7 mouse cellular contexts compared by ENCODE assay signal in genomic region chr4:128993675-128994074, GRCm38 (mm10). TPM values are rescaled to one million over a fixed set of nuclear protein-coding genes. Genes with fewer than 3 reads are reported as not detected.
DNase-seq lines count a peak whose midpoint lies in the region; ATAC-seq and TF ChIP-seq lines count a peak whose summit lies in the region.

No protein-coding gene starts in this region.

- 1% methylated on average over 12 of the region's 12 CpGs for WGBS in forebrain, postnatal 0 days
- under 1% methylated on average over 12 of the region's 12 CpGs for WGBS in liver, embryonic 13.5 days (ENCODE audit: insufficient replicate concordance)

- H3K36me3 ChIP-seq in forebrain, postnatal 0 days (ENCODE audit: insufficient read depth) = peaks cover 9% of the 10 kb centered on the region; the same call in 1 of the 2 replicates
- peaks cover 29% of the 10 kb centered on the region for H3K36me3 ChIP-seq in liver, embryonic 13.5 days

- H3K9me3 ChIP-seq in forebrain, postnatal 0 days (ENCODE audit: low read length) = no peaks in the 10 kb centered on the region
- H3K9me3 ChIP-seq in liver, embryonic 13.5 days (replicated peaks) = no peaks in the 10 kb centered on the region

- peak overlapping the region; percentile 78 for H3K27ac ChIP-seq in layer of hippocampus, adult 2 months
- peak overlapping the region; percentile 71 for H3K27ac ChIP-seq in forebrain, postnatal 0 days (ENCODE audit: low read depth, low read length)
- H3K27ac ChIP-seq in liver, embryonic 13.5 days = peak overlapping the region; percentile 60

- H3K4me2 ChIP-seq in forebrain, postnatal 0 days (ENCODE audit: low read depth) = peak overlapping the region; percentile 86
- peak overlapping the region; percentile 91 for H3K4me2 ChIP-seq in liver, embryonic 13.5 days

- peaks cover 9% of the 10 kb centered on the region for H3K4me1 ChIP-seq in forebrain, postnatal 0 days (ENCODE audit: insufficient read depth)
- H3K4me1 ChIP-seq in liver, embryonic 13.5 days (replicated peaks) = peaks cover 53% of the 10 kb centered on the region

- peak overlapping the region; percentile 66 for H3K4me3 ChIP-seq in layer of hippocampus, adult 2 months
- H3K4me3 ChIP-seq in forebrain, postnatal 0 days (ENCODE audit: low read depth, low read length) = peak overlapping the region; percentile 84
- peak overlapping the region; percentile 81 for H3K4me3 ChIP-seq in liver, embryonic 13.5 days (replicated peaks)

- no peak for TF ChIP-seq CTCF in layer of hippocampus, adult 2 months (conservative IDR thresholded peaks at IDR 0.05)
- TF ChIP-seq CTCF in forebrain, postnatal 0 days (IDR thresholded peaks at IDR 0.05; ENCODE audit: low read depth) = no peak

- peak in 1 of 2 experiments; percentile 11 for DNase-seq in layer of hippocampus, adult 2 months (ENCODE audit: low spot score in 2 of 2)
- DNase-seq in layer of hippocampus, postnatal 36 days = no peak
- peak; percentile 34 for DNase-seq in brain, adult 2 months (ENCODE audit: low read depth, low spot score)
- DNase-seq in forebrain, postnatal 0 days = peak; percentile 44
- no peak for DNase-seq in liver, embryonic 13.5 days
- no peak for DNase-seq in right cerebral cortex, postnatal 4 days
- DNase-seq in testis, postnatal 10 days (ENCODE audit: low spot score) = no peak

- no peaks in the 10 kb centered on the region for H3K27me3 ChIP-seq in forebrain, postnatal 0 days (ENCODE audit: insufficient read depth, low read length)
- 0 out of 2 replicates have a peak, but pooled peaks cover 4% of the 10 kb centered on the region for H3K27me3 ChIP-seq in liver, embryonic 13.5 days

- no peak for ATAC-seq in forebrain, postnatal 0 days
- no peak; the same call in 1 of the 2 replicates for ATAC-seq in liver, embryonic 13.5 days (ENCODE audit: low read depth)

- peak overlapping the region; percentile 65 for H3K9ac ChIP-seq in forebrain, postnatal 0 days
- peak overlapping the region; percentile 89 for H3K9ac ChIP-seq in liver, embryonic 13.5 days

RNA-seq across cellular contexts. Expression of gene Ak2, which starts 1.9 kb away (rescaled TPM):
- 10 to 100 TPM; 26.1 to 29.1 TPM for total RNA-seq in layer of hippocampus, adult 2 months (2021)
- 10 to 100 TPM; 26.3 to 26.9 TPM for total RNA-seq in layer of hippocampus, postnatal 36 days (2021)
- 30.8 and 33.0 TPM in 2 replicates for total RNA-seq in forebrain, postnatal 0 days (2014; rRNA removed)
- polyA plus RNA-seq in forebrain, postnatal 0 days (2015; fragmentation: Nextera tagmentation; extraction: Ambion mirVana) = 58.5 and 64.2 TPM in 2 replicates
- polyA plus RNA-seq in liver, embryonic 13.5 days (2015; fragmentation: Nextera tagmentation; extraction: Ambion mirVana) = 182 and 189 TPM in 2 replicates

RNA-seq across cellular contexts. Expression of gene Azin2, which starts 31.4 kb away (rescaled TPM):
- total RNA-seq in layer of hippocampus, adult 2 months (2021) = 10 to 100 TPM; 35.2 to 39.9 TPM
- total RNA-seq in layer of hippocampus, postnatal 36 days (2021) = 10 to 100 TPM; 38.7 to 39.5 TPM
- 19.2 and 23.4 TPM in 2 replicates for total RNA-seq in forebrain, postnatal 0 days (2014; rRNA removed)
- 16.4 and 18.0 TPM in 2 replicates for polyA plus RNA-seq in forebrain, postnatal 0 days (2015; fragmentation: Nextera tagmentation; extraction: Ambion mirVana)
- 0.93 and 1.2 TPM in 2 replicates for polyA plus RNA-seq in liver, embryonic 13.5 days (2015; fragmentation: Nextera tagmentation; extraction: Ambion mirVana)

Comparison
In these comparisons a context has a peak if more than half of its experiments do, and no peak if none do; other contexts are left out.
1. DNase-seq: peak in brain, adult 2 months (single experiment) and forebrain, postnatal 0 days (single experiment); none in layer of hippocampus, postnatal 36 days (0 of 2), liver, embryonic 13.5 days (single experiment), right cerebral cortex, postnatal 4 days (single experiment) and testis, postnatal 10 days (single experiment).
2. Peak in every context shown above with its lines, with median percentiles within 50 percentile points of each other: H3K27ac ChIP-seq and H3K4me3 ChIP-seq.